Mouse (Mus musculus) gonadal fat pad, adult 2 months (tissue): ENCODE results near the gene Usp22. TPM values are rescaled to one million over a fixed set of nuclear protein-coding genes. Genes with fewer than 3 reads are reported as not detected.
"Not testable (repeated sequence)": the region's sequence is repeated elsewhere in the genome, so short reads cannot be mapped to it uniquely, and the experiment has no call there.

ENCODE experiments used
- DNase-seq: peaks from one replicate; pipeline ENCODE4 v3.0.0-alpha.2; 2012; ENCODE audit warnings: low read depth
- polyA plus RNA-seq: library from polyadenylated mRNA; depleted of rRNA; stranded (reverse); fragments of >200 nt; gene quantifications from 2 replicates; pipeline ENCODE4 v1.2.3, GENCODE M21; 2012; rRNA removed

The Usp22 gene
- polyA plus RNA-seq, result 44.6 and 70.2 TPM in 2 replicates

DNA sequence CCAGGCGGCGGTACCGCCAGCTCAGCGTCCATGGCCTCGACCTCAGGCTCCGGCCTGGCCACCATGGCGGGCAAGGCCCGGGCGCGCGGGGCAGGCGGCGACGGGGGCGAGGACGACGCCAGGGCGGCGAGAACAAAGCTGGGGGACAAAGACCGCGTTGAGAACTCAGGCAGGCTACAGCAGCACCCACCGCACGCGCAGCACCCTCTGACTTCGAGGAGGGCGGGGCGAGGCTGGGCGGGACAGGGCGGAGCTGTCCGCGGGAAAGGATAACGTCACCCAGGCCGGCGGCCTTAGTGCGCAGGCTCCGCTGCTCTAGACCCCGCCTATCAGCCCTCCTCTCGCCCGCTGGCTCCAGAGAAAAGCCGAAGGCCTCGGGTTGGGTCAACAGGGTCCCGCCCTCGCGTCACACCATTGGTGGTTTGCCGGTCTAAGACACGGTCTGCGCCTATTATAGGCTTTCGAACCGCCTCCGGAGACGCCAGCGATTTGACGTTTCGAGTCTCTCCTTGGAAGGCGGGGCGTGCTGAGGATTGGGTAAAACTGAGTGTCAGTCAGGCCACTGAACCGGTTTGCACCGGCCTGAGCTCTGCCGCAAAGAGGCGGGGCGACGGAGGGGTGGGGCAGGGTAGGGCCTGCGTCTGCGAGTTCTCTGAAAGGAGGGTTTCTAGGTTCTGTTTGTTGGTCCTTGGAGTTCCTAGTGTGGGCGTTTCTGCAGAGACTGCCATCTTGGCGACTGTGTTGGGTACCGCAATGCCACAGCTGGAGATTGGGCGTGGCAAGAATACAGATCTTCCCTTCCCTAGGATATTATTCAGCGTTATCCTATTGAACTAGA, at the start of gene Usp22:
Gene Usp22 (minus strand): TSS at position 235 of the 838 bp plus-strand sequence.
- DNase-seq, result peak; percentile 96

DNA sequence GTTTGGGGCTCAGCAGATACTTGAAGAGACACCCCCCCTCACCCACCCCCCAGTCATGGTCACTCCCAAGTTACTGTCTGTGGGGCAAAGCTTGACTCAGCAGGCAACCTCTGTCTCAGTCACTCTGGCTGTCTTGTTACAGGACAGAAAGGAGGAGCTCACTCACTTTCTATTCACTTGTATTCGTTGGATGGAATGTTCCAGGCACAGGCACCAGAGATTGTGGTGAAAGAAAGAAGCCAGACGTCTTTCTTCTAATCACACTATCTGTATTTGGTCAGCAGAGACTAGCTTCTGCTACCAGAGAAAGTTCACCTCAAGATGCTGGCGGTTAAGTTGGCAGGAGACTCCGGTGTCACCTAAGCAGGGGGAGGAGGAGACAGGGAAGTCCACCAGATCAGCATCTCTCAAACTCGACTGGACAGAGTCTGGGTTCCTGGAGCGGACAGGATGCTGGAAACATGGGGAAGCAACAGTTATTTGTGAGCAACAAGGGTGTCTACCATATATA, 49.4 kb upstream of the Usp22 start:
- no peak for DNase-seq

DNA sequence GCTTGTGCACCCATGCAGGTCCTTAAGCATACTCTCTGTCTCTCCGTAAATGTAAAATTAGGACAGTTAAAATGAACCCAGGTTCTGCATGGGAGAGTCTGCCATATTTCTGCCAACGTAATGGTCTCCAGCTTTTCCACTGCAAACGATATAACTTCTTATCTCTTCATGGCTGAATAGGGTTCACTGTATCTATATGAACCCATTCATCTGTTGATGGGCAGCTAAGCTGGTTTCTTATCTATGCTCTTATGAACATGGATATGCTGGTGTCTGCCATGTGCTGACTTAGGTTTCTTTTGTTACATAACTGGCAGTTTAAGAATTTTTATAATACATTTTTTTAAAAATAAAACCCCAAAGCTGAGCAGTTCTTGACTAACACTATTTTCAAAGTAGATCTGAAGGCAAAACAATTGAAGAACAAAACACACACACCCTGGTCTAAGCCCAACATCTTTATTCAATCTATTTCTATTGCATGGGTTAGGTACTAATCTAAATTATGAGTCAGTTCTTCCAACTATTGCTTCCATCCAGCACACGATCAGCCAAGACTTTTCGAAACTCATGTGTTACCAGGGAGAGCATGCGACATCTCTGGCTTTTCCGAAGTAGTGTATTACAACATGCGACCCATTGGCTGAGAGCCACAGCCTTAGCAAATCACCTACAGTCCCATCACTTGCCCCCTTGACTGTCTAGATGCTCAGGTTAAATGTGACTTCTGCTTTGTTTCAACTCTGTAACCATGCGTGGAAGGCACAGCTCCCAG, 48.3 kb upstream of the Usp22 start:
- DNase-seq, result no peak

DNA sequence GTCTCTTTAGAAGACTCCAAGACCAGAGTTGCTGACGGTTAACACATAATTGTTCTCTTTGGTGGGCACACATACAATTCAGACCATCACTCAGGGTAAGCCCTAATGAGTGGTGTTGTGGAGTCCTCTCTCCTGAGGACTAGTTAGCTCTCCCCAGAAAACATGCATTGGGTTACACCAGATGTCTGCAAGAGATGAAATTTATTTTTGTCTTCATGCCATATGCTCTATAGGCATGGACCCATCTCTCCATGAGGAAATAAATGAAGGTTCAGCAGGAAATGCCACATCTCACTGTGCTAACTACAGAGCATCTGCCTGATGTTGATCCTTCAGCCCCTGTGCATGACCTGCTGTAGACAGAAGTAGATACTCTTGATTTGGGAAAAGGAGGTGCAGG, 47.2 kb upstream of the Usp22 start:
- no peak for DNase-seq

DNA sequence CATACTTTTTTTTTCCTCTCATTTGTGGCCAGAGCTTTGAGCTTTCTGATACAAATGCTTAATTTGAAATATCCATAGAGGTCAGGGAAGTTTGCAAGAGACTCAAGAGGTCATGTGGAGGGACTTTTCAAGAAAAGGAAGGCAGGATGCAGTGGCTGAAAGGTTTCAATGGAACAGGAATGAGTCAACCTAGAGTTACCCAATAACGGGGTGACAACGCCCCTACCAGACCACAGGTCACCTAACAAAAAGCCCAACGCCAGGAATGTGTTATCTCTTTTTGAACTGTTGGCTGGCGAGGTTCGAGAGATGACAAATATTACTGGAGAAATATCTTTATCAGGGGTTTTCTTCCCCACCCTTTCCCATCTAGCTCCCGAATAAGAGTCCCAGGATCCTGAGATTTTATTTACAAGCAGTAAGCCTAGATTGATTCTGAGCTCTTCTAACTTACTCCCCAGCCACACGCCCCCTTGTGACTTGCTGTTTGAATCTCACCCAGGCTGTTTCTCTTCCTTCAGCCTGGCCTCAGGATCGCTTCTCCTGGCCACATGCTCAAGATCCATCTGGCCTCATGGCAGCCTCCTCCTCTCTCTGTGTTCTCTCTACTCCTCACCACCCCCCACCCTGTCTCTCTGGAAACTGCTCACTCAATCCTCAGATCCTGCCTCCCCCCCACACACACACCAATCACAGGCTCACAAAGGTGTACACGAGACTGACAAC, 45.5 kb upstream of the Usp22 start:
- no peak for DNase-seq

DNA sequence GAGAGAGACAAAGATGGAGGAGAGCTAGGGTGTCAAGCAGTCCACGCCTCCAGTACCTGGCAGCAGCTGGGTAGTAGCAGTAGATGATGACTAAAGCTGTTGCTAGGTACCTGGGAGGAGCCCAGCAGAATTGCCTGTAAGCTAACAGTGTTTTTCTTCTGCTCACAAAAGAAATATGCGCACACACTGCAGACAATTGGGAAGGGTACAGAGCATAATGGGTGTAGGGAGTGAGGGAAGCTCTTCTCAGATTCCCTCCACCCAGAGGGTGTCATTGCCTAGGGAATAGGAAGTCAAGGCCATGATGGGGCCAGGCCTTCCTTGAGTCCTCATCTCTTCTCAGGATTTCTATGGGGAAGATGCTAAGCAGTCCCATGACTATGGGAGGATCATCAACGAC, 41.1 kb upstream of the Usp22 start:
- DNase-seq, result no peak

DNA sequence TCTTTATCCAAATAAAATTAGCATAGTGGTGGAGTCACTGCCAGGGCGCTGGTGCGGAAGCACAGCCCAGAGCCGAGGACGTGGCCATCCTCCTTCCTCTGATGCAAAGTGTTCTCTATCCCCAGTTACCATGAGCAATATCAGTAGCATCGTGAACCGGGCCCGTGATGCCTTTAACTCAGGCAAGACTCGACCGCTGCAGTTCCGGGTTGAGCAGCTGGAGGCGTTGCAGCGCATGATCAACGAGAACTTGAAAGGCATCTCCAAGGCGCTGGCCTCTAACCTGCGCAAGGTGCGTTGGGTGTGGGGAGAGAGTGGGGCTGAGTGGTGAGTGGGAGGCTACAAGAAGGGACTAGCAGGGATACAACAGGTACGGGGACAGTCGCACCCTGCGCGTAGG, 37.2 kb upstream of the Usp22 start:
- no peak for DNase-seq

DNA sequence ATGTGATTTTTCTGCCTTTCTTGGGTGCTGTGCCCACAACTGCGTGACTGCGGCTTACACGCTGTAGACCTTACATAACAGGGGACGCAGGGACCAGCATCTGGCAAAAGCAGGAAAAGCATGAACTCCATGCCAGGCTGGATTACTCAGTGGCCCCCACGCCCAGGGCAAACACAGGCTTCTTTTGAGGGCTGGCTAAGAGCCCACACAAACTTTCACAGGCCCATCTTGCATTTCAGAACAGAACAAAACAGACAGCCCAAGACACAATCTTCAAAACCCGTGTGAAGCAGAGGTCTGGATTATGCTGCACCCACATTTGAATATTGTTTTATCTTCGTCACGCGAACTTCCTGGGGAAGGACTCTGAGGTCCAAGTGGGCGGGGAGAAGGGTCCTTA, 33.5 kb upstream of the Usp22 start:
- DNase-seq, result no peak

DNA sequence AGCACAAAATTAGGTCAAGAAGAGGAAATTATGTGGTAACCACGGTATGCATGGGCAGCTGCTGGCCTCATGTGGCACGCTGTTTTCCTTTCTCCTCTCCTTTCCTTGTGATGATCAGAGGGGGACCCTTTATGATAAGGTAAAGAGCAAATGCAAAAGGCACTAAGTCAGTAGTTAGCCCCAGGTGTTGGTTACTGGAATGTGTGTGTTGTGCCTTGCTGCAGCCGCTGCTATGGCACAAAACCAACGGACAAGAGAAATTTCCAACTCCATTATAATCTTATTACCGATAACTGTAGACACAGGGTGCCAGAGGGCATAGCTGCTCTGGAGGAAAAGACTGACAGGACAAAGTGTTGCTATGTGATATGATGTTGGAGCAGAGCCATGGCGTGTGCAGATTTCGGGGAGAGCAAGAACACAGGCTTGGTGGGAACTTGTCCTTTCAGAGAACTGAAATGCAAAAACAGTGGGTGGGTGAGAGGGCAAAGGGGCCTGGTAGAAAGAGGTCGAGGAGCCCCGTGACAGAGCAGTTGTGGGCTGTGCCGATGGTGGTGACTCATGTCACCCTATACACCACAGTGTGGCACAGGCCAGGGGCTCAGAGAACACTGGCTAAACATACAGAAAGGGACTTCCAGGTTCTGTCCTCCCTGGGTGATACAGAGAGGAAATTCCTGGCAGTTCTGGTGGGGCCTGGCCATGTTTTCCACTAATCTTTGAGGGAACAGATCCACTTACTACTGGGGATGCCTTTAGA, 32.8 kb upstream of the Usp22 start, which contains the start of gene Aldh3a1:
Gene Aldh3a1 (plus strand): TSS at position 51 of the 760 bp plus-strand sequence.
- DNase-seq, result no peak

DNA sequence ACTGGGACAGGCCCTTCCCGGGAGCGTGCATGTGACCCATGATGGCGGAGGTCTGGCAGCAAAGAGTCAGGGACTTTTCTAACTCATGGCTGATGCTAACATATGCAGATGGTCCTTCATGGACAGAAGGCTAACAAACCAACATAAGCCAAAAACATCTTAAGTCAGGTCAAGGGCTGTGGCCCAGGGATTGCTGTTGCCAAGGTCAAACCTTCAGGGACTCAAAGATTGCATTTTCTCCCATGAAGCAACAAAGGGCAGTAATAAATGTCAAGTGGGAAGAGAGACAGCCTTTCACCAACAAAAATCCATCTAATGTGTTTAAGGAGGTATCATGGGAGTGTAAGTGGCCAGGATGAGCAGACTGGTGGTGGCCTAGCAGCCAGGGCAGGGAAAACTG, 31.3 kb upstream of the Usp22 start:
- no peak for DNase-seq

DNA sequence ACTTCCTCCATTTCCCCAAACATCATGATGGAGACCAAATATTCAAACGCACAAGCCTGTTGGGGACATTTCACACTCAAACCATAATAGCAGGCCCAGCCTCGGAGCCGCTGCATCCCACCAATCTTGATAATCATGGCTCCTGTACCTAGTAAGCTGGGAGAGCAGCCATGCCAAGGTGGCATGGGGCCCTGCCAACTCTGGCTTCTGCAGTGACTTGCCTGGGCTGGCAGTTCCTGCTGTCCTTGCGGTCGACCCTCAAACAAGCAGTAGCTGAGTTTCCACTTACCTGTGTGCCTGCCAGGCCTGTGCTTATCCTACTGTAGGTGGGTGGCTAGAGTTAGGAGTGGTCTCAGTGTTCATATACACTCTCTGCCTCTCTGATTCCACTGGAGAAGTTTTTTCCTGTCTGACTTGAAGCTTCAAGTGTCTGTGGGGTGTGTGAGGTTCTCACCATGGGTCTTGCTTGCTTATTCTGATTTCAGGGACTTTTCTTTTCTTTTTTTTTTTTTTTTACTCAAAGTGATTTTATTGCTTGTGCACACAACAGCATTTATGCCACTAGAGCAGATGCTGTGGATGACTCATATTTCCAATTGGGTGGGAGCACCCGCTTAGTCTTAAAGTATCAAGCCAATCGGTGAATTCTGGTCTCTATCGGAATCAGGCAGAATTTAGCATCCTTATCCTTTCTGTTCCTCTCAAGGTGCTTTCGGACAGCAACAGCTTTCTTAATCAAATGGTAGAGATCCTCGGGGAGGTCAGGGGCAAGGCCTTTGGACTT, 30.5 kb upstream of the Usp22 start:
- no peak for DNase-seq

DNA sequence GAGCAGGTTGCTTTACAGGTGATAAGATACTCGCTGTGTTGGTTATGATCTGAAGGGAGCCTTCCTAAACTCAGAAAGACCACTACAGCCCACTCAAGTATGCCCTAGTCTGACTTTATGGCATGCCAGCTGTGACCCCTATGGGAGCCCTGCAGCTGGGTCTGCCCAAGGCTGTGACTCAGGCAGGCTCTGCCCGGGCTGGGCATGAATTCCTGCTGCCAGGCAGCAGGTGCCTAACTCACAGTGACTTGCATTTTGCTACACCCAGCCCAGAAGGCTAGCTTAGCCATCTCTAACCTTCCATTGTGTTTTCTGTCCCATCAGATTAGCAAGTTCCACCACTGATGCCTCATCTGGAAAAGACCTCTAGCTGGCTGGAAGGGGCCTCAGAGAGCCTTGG, 28.0 kb upstream of the Usp22 start:
- no peak for DNase-seq

DNA sequence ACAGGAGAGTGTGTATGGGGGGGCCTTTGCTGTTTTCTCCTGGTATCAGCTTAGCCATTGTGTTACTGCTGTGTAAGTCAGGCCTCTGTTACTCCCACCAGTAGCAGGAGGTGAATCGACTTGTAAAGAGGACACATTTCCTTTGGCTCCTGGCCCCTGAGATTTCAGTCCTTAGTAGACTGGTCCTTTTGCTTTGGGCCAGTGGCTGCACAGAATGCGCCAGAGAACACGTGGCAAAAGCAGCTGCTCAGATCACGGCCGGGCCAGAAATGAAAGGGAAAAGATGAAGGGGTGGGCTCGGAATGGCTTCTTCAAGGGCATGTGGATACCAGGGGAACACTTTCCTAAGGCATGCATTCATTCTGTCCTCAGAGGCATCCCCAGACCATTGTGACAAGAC, 27.3 kb upstream of the Usp22 start:
- no peak for DNase-seq

DNA sequence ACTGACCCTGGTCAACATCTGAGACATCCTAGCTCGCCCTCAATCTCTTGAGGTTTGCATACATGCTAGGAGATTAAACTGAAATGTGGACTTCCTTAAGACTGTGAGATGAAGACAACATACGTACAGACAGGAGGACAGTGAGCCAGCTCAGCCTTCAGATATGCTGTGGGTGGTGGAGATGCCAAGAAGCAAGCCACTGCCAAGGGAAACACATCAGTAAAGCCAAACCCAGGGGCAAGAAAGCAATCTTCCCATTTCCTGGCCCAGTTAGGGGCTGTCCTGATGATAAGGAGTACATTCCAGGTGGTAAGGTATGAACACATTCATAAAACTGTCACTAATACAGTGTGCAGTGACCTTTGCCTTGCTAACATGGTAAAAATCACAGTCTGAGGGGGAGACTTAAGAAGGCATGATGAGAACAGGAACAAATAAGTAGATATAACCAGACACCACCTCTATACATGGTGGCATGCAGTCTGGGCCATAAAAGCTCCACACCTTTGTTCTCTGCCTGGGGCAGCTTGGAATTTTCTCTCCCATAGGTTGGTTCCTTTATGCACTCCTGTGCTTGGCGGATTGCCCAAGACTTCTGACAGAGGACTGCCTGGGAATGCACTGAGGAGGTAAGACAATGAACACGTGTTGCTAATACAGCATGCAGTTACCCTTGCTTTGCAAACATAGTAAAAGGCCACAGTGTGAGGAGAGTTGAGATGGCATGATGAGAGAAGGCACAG, 24.9 kb upstream of the Usp22 start:
- peak; percentile 92 for DNase-seq

DNA sequence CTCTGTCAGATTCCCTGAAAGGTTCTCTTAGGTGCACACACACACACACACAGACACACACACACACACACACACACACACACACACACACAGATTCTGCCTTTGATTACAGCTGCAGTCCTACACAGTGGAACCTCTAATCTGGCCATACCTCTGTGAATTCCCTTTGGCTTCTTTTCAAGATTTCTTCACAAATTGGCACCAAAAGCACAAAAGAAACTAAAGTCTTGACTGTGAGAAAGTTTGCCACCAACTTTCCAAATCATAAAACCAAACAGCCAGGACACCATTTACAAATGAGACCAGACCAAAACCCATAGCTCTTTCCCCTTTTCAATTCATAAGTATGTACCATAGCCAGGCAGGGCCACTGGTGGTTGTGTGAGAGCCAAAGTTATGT, 23.1 kb upstream of the Usp22 start:
- no peak for DNase-seq

DNA sequence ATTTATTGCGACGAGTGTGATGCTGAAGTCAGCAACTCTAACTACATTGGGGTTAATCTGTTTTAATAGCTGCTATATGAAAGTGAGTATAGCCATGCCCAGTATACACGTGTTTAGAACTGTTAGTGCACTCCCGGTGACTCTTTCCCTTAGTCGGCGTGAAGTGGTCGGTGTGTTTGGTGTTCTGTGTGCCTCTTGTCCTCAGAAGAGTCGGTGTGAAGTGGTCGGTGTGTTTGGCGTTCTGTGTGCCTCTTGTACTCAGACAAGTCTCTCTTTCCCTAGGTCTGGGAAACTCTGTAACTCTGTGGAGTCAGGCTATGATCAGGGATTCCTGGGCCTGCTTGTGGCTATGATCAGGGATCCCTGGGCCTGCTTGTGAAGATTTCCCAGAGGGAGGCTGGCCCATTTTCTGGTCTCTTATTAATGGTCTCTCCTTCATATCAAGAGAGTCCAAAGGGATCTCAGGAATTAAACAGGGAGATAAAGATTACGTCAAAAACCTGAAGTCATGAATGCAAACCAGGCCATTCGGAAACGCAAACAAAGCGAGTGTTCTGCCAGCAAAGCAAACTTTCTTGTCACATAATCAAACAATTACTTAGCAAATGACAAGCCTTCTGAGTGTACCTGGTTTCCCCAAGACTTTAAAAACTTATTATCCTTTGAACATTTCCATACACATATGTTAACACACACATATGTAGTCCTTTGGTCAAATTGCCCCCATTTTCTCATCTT, 21.9 kb upstream of the Usp22 start:
- DNase-seq, result no peak

DNA sequence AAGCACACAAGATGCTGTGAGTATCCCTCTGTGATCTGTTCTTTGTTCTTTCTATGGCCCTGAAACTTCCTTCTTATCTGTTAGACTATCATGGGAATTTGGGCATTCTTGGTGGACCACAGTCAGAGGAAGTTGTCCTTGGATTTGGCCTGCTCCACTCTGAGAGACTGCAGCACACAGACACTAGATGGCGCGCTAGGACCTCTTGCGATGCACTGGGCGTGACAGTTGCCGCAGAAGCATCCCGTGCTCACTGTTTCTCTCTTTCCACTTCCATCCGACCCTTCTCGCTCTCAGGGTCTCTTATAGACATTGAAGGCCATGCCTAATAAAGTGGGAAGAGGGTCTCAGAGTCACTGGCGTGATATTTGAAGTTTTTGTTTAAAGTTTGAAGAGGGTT, 18.5 kb upstream of the Usp22 start:
- no peak for DNase-seq

DNA sequence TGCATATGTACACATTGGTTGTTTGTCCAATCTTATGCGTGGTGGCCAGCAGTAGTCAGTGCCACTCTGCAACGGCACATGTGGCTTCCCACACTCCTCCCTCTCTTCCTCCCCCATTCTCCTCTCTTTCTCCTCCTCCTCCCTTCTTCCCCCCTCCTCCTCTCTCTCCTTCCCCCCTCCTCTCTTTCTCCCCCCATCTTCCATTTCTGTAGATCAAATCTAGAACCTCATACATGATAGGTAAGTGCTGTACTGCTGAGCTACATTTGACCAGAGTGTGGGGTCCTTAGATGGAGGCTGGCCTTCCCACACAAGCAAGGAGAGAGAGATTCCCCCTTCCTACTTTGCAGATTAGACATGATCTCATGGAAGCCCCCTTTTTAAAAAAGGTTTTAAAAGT, 17.9 kb upstream of the Usp22 start:
- DNase-seq, result no peak

DNA sequence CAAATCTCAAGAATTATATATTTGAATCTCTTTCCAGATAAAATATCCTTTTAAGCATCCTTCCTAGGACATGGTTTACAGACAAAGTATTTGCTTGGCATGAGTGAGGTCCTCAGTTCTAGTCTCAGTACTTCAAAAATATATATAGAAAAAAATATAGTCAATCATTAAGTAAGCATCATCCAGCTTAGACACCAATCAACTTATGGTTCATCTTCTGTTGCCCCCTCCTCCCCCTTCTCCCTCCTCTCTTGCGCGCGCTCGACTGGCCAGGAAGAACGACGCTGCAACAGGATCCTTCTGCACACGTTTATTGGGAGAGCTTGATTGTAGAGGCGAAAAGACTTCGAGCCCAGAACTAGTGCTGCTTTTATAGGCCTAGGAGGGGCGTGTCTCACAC, 17.3 kb upstream of the Usp22 start:
- DNase-seq, result not testable (repeated sequence)
